Mouse (Mus musculus) neural tube, embryonic 11.5 days (tissue): Measurements from ENCODE around the gene Snrpe. TPM values are rescaled to one million over a fixed set of nuclear protein-coding genes. Genes with fewer than 3 reads are reported as not detected.
A peak's percentile ranks its signal among the peaks of the same experiment; 100 is the strongest.

Source experiments
- ATAC-seq: fragments of 200-750 bp; cut with Nextera tagmentation; 2 replicates; pipeline ENCODE4 v1.8.0; 2017; ENCODE audit warnings: moderate number of reproducible peaks, mild to moderate bottlenecking, moderate TSS enrichment, moderate library complexity; ENCODE audit not compliant: insufficient read depth, low FRiP score, low TSS enrichment
- DNase-seq: peaks from one replicate; pipeline ENCODE4 v3.0.0-alpha.2; 2015; ENCODE audit warnings: low spot score
- H3K27ac ChIP-seq: fragments of 300-500 bp; sonication (generic); 2 replicates; pipeline ENCODE4 v1.5.1; 2014; ENCODE audit warnings: low read depth, mild to moderate bottlenecking, low read length
- H3K27me3 ChIP-seq: fragments of 300-500 bp; sonication (generic); 2 replicates; pipeline ENCODE4 v1.6.1; 2014; ENCODE audit warnings: mild to moderate bottlenecking, low read length, mixed read lengths; ENCODE audit not compliant: control insufficient read depth, insufficient read depth
- H3K36me3 ChIP-seq: fragments of 300-500 bp; sonication (generic); 2 replicates; pipeline ENCODE4 v1.6.1; 2014; ENCODE audit warnings: mild to moderate bottlenecking, low read length, moderate library complexity, mixed read lengths; ENCODE audit not compliant: control insufficient read depth, insufficient read depth
- H3K4me1 ChIP-seq: fragments of 300-500 bp; sonication (generic); 2 replicates; pipeline ENCODE4 v1.6.1; 2014; ENCODE audit warnings: low read length, mixed read lengths; ENCODE audit not compliant: control insufficient read depth, insufficient read depth
- H3K4me2 ChIP-seq: fragments of 300-500 bp; sonication (generic); 2 replicates; pipeline ENCODE4 v1.6.1; 2014; ENCODE audit warnings: low read depth, mild to moderate bottlenecking, moderate library complexity
- H3K4me3 ChIP-seq: fragments of 300-500 bp; sonication (generic); 2 replicates; pipeline ENCODE4 v1.5.1; 2014; ENCODE audit warnings: low read depth, low read length
- H3K9ac ChIP-seq: fragments of 300-500 bp; sonication (generic); 2 replicates; pipeline ENCODE4 v1.6.1; 2014; ENCODE audit warnings: mild to moderate bottlenecking, low read length
- H3K9me3 ChIP-seq: fragments of 300-500 bp; sonication (generic); 2 replicates; pipeline ENCODE4 v1.6.1; 2016; ENCODE audit warnings: low read length; ENCODE audit not compliant: control insufficient read depth
- WGBS: fragments of 180-500 bp; shearing (Covaris S2); extraction: QIAGEN DNeasy Blood & Tissue Kit; methylation state at CpG from one replicate; pipeline ENCODE4 v1.1.7; 2014; 5-methylcytosine and 5-hydroxymethylcytosine counted together
- polyA plus RNA-seq: library from polyadenylated mRNA; unstranded; fragments of >200 nt; fragmentation: Nextera tagmentation; extraction: Ambion mirVana; gene quantifications from 2 replicates; pipeline ENCODE4 v1.2.1, GENCODE M21; 2014

The Snrpe gene
- polyA plus RNA-seq: 788 and 794 TPM in 2 replicates

DNA sequence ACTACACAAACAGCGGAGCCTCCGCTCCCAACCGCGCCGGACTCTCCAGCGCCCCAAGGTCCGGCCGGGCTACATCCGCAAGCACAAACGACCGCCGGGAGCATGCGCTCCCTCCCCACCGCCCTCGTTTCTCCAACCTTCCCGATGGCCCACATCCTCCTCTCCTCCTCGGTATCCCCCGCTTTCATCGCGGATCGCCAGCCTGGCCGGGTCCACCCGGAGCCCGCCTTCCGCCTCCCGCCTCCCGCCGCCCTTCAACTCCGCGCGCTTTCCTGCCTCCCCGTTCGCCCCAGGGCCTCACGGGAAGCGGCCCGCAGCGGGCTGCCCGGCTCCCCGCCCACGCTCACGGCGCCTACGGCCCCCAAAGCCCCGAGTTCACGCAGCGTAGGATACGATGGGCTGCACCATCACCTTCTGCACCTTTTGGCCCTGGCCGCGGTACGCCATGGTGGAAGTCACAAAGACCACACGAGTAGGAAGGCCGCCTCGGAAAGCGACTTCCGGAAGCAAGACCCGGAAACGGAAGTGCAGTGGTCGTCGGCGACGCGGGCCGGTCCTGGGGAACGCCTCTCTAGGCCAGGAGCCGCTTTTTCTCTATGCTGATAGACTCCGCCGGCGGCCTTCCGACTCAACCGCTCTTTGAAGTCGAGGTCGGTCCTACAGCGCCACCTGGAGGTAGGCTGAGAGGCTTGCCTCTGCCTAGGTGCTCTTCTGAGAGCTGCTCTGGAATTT, at the start of gene Snrpe:
TSS of gene Snrpe (minus strand) at position 521 of the 732 bp plus-strand sequence.
- under 1% methylated on average over 73 of the region's 73 CpGs for WGBS
- H3K4me2 ChIP-seq: peak within 1 kb of the TSS; percentile 79
- peaks cover 13% of the 10 kb centered on the region for H3K36me3 ChIP-seq
- H3K27ac ChIP-seq: peak within 1 kb of the TSS; percentile 92
- H3K9ac ChIP-seq: peak within 1 kb of the TSS; percentile 99
- DNase-seq (peak; percentile 97), ATAC-seq (peak; percentile 96)
- H3K27me3 ChIP-seq: no peaks in the 10 kb centered on the region
- peak within 1 kb of the TSS; percentile 86 for H3K4me3 ChIP-seq
- H3K4me1 ChIP-seq: peaks cover 6% of the 10 kb centered on the region; the same call in 1 of the 2 replicates
- no peaks in the 10 kb centered on the region for H3K9me3 ChIP-seq

DNA sequence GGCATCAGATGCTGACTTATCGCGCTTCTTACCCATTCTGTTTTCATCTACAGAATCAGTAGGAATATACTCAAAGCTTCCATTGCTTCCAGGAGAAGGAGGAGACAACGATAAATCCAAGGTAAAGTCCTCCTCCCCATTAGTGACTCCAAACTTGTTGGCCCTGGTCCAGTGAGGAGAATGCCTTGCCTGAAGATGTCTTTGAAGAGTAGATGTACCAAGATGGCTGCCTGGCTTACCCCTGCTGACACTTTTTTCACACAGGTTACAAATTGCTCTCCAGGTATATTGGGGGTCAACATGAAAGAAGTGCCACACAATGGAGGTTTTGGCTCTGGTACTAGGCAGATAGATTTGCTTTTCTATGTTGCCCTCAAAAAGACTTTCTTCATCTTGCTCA, 48.8 kb upstream of the Snrpe start:
- H3K9me3 ChIP-seq: no peaks in the 10 kb centered on the region
- 89% methylated on average over 3 of the region's 3 CpGs for WGBS
- DNase-seq: no peak
- H3K4me3 ChIP-seq: no peak overlapping the region
- peaks cover 4% of the 10 kb centered on the region; the same call in 1 of the 2 replicates for H3K36me3 ChIP-seq
- no peak overlapping the region for H3K4me2 ChIP-seq
- no peak for ATAC-seq
- H3K27me3 ChIP-seq: no peaks in the 10 kb centered on the region
- H3K27ac ChIP-seq: no peak overlapping the region
- no peak overlapping the region for H3K9ac ChIP-seq
- H3K4me1 ChIP-seq: peaks cover 11% of the 10 kb centered on the region; the same call in 1 of the 2 replicates

DNA sequence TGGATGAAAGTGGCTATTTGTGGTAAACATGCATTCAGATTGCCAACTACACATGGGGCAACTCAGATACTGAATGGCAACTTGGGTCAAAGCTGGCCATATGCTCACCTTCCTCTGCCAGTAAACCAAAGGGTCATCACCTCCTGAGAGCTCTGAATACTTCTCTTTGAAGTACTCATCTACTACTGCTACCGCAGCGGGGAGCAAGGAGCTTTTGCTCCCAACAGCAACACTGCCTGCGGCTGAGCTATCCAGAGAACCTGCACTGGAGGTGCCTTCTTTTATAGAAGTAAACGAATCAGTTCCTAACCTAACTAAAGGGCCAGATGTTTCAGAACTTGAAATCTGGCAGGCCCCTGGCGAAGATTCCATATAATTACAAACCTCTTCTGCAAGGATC, 46.7 kb upstream of the Snrpe start:
- Histone ChIP-seq H3K9ac (no peak overlapping the region), H3K4me1 (peaks cover 11% of the 10 kb centered on the region; the same call in 1 of the 2 replicates), H3K36me3 (peaks cover 4% of the 10 kb centered on the region; the same call in 1 of the 2 replicates), H3K27ac (no peak overlapping the region), H3K4me2 (no peak overlapping the region), H3K9me3 (no peaks in the 10 kb centered on the region), H3K27me3 (no peaks in the 10 kb centered on the region), H3K4me3 (no peak overlapping the region)
- 34% methylated on average over 5 of the region's 5 CpGs for WGBS
- DNase-seq (no peak), ATAC-seq (no peak)

DNA sequence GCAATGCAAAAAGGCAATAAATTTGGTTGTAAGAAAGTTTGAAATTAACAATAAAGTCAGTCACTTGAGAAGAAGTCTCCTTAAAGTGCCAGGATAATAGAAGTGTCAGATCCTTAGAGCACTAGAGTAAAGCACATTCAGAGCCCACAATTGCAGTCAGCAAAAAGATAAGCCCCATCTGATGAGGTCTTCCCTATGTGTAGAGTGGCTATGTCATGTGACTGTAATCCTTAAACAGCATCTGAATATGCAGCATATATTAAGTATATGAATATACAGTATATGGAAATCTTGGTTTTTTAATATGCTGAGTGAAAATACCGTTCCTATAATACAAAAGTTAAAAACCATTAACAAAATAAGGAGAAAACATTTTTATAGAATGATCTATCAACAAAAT, 42.9 kb upstream of the Snrpe start:
- Histone ChIP-seq H3K4me3 (no peak overlapping the region), H3K9ac (no peak overlapping the region), H3K9me3 (no peaks in the 10 kb centered on the region), H3K36me3 (peaks cover 4% of the 10 kb centered on the region; the same call in 1 of the 2 replicates), H3K27me3 (no peaks in the 10 kb centered on the region), H3K4me2 (no peak overlapping the region), H3K4me1 (no peaks in the 10 kb centered on the region), H3K27ac (no peak overlapping the region)
- WGBS: 95% methylated on average over 1 of the region's 1 CpGs
- no peak for ATAC-seq
- DNase-seq: no peak

DNA sequence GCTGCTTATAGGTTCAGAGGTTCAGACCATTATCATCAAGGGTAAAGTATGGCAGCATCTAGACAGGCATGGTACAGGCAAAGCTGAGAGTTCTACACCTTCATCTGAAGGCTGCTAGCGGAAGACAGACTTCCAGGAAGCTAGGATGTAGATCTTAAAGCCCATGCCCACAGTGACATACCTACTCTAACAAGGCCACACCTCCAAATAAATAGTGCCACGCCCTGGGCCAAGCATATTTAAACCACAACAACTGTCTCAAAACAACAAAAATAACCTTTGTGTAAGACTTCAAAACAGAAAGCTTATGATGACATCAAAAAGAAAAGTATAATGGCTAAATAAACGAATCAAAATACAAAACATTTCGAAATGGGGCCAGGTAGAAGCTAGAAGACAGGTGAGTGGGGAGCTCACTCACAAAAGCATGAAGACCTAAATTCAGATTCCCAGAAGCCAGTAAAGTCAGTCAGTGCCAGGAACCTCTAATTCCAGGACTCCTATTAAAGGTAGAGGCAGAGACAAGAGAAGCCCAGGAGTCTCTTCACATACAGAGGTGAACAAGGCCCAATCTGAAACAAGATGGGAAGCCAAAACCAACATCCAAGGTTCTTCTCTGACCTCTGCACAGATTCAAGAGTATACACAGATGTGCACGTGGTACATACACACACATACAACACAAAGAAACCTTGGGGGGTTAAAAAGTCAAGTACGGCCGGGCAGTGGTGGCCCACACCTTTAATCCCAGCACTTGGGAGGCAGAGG, 40.4 kb upstream of the Snrpe start:
- H3K27me3 ChIP-seq: no peaks in the 10 kb centered on the region
- WGBS: 95% methylated on average over 7 of the region's 7 CpGs
- no peaks in the 10 kb centered on the region for H3K4me1 ChIP-seq
- no peak for ATAC-seq
- no peak overlapping the region for H3K27ac ChIP-seq
- no peaks in the 10 kb centered on the region for H3K9me3 ChIP-seq
- no peak overlapping the region for H3K9ac ChIP-seq
- H3K36me3 ChIP-seq: peaks cover 4% of the 10 kb centered on the region
- no peak for DNase-seq
- H3K4me2 ChIP-seq: no peak overlapping the region
- H3K4me3 ChIP-seq: no peak overlapping the region

DNA sequence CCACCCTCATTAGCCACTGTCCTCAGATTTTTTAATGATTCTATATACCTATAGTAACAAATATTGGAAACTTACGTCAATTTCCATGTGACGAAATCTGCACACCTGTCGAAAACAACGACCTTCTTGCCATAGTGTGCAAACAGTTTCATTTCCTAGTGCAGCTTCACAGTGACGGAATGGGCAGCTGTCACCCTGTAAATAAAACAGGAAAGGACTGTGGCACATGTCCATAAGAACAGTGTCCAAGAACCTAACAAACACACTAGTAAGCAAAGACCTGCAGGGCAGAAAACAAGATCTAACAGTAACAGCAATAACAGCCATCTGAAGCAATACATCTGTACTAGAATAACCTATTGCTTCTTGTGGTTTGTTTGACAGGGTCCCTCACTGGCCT, 35.6 kb upstream of the Snrpe start:
- peaks cover 9% of the 10 kb centered on the region for H3K36me3 ChIP-seq

DNA sequence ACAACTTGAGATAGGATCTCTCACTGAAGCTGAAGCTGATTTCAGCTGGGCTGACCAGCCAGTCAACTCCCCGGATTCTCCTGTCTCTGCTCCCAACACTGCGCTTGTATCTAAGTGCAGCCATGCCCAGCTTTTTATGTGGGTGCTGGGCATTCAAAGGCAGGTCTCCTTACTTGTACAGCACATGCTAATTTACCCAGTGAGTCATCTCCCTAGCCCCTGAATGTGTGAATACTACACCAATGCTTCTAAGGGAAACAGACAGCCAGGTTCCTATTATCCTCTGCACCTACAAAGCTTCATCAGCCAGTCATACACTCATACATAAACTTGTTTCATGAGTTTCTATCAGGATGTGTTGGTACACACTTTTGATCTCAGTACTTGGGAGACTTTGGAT, 31.1 kb upstream of the Snrpe start:
- Histone ChIP-seq H3K27ac (no peak overlapping the region), H3K4me1 (no peaks in the 10 kb centered on the region), H3K36me3 (peaks cover 20% of the 10 kb centered on the region), H3K27me3 (no peaks in the 10 kb centered on the region), H3K9me3 (no peaks in the 10 kb centered on the region), H3K4me2 (no peak overlapping the region), H3K9ac (no peak overlapping the region), H3K4me3 (no peak overlapping the region)
- 94% methylated on average over 2 of the region's 2 CpGs for WGBS
- DNase-seq (no peak), ATAC-seq (no peak)

More for the DNA sequence above, 35.6 kb upstream of the Snrpe start:
- DNase-seq (no peak), ATAC-seq (no peak)
- no peaks in the 10 kb centered on the region for H3K9me3 ChIP-seq
- WGBS: 95% methylated on average over 5 of the region's 5 CpGs
- H3K27ac ChIP-seq: no peak overlapping the region
- no peaks in the 10 kb centered on the region for H3K4me1 ChIP-seq
- no peak overlapping the region for H3K9ac ChIP-seq
- no peak overlapping the region for H3K4me2 ChIP-seq
- H3K27me3 ChIP-seq: no peaks in the 10 kb centered on the region
- no peak overlapping the region for H3K4me3 ChIP-seq

DNA sequence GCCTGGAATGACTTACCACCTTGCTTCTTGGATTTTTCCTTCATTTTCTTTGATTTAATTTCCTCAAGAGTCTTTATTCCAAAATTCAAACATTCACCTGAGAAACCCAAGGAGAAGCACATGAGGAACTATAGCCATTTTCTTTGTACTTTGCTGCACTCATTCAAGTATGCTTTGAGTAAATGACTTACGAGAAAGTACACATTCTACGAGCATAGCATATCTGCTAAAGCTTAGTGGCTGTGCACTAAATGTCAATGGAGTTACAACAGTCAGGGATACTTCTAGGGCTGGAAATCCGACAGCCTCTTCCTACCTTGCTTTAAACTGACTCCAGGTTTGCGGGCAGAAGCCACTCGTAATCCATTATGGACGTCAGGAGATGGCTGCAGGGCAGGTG, 28.4 kb upstream of the Snrpe start:
- H3K27me3 ChIP-seq: no peaks in the 10 kb centered on the region
- DNase-seq (no peak), ATAC-seq (no peak)
- no peak overlapping the region for H3K9ac ChIP-seq
- WGBS: 94% methylated on average over 6 of the region's 6 CpGs
- no peak overlapping the region for H3K27ac ChIP-seq
- no peaks in the 10 kb centered on the region for H3K4me1 ChIP-seq
- H3K4me3 ChIP-seq: no peak overlapping the region
- no peak overlapping the region for H3K4me2 ChIP-seq
- H3K36me3 ChIP-seq: peaks cover 23% of the 10 kb centered on the region
- H3K9me3 ChIP-seq: no peaks in the 10 kb centered on the region
